Mouse (Mus musculus) heart, postnatal 0 days (tissue): ENCODE data around the gene Mdfi. TPM values are rescaled to one million over a fixed set of nuclear protein-coding genes. Genes with fewer than 3 reads are reported as not detected.

Experiments used
- ATAC-seq: fragments of 200-750 bp; cut with Nextera tagmentation; 2 replicates; pipeline ENCODE4 v1.8.0; 2017; ENCODE audit warnings: low read depth, moderate number of reproducible peaks, moderate library complexity; ENCODE audit not compliant: insufficient read depth
- DNase-seq: peaks from one replicate; pipeline ENCODE4 v3.0.0-alpha.2; 2016; ENCODE audit warnings: low spot score
- H3K27ac ChIP-seq: fragments of 300-500 bp; sonication (generic); 2 replicates; pipeline ENCODE4 v1.5.1; 2014; ENCODE audit warnings: low read depth, mild to moderate bottlenecking
- H3K27me3 ChIP-seq: fragments of 300-500 bp; sonication (generic); 2 replicates; pipeline ENCODE4 v1.6.1; 2014; ENCODE audit warnings: low read length, mixed read lengths; ENCODE audit not compliant: control insufficient read depth, insufficient read depth
- H3K36me3 ChIP-seq: fragments of 300-500 bp; sonication (generic); replicated peaks from 2 replicates; pipeline ENCODE4 v1.6.1; 2014; ENCODE audit warnings: low read length, mixed read lengths; ENCODE audit not compliant: control insufficient read depth, insufficient read depth
- H3K4me1 ChIP-seq: fragments of 300-500 bp; sonication (generic); 2 replicates; pipeline ENCODE4 v1.6.1; 2014; ENCODE audit warnings: antibody characterized with exemption; ENCODE audit not compliant: control insufficient read depth, insufficient read depth
- H3K4me2 ChIP-seq: fragments of 300-500 bp; sonication (generic); 2 replicates; pipeline ENCODE4 v1.6.1; 2014; ENCODE audit warnings: low read depth, mild to moderate bottlenecking, low read length, moderate library complexity
- H3K4me3 ChIP-seq: fragments of 300-500 bp; sonication (generic); 2 replicates; pipeline ENCODE4 v1.5.1; 2014; ENCODE audit warnings: low read depth, low read length
- H3K9ac ChIP-seq: fragments of 300-500 bp; sonication (generic); replicated peaks from 2 replicates; pipeline ENCODE4 v1.6.1; 2014; ENCODE audit warnings: low read depth, low read length, mixed read lengths
- H3K9me3 ChIP-seq: fragments of 300-500 bp; sonication (generic); replicated peaks from 2 replicates; pipeline ENCODE4 v1.6.1; 2016; ENCODE audit warnings: low read length; ENCODE audit not compliant: control insufficient read depth
- CTCF ChIP-seq: IDR thresholded peaks from 2 replicates; pipeline ENCODE4 v1.5.1; 2016; ENCODE audit warnings: antibody characterized with exemption, control low read depth, low read depth
- EP300 ChIP-seq: IDR thresholded peaks from 2 replicates; pipeline ENCODE4 v1.6.1; 2016; ENCODE audit warnings: antibody characterized with exemption, low read depth
- WGBS: fragments of 180-500 bp; shearing (Covaris S2); extraction: QIAGEN DNeasy Blood & Tissue Kit; methylation state at CpG from one replicate; pipeline ENCODE4 v1.1.7; 2014; 5-methylcytosine and 5-hydroxymethylcytosine counted together
- polyA plus RNA-seq: library from polyadenylated mRNA; unstranded; fragments of >200 nt; fragmentation: Nextera tagmentation; extraction: Ambion mirVana; gene quantifications from 2 replicates; pipeline ENCODE4 v1.2.1, GENCODE M21; 2015
- total RNA-seq: library from RNA; depleted of rRNA; stranded (reverse); fragments of >200 nt; gene quantifications from 2 replicates; pipeline ENCODE4 v1.2.3, GENCODE M21; 2014; ENCODE audit warnings: low replicate concordance

The Mdfi gene
- total and polyA plus RNA-seq, 2 experiments from 2014 or later = 6.2 to 64.6 TPM

DNA sequence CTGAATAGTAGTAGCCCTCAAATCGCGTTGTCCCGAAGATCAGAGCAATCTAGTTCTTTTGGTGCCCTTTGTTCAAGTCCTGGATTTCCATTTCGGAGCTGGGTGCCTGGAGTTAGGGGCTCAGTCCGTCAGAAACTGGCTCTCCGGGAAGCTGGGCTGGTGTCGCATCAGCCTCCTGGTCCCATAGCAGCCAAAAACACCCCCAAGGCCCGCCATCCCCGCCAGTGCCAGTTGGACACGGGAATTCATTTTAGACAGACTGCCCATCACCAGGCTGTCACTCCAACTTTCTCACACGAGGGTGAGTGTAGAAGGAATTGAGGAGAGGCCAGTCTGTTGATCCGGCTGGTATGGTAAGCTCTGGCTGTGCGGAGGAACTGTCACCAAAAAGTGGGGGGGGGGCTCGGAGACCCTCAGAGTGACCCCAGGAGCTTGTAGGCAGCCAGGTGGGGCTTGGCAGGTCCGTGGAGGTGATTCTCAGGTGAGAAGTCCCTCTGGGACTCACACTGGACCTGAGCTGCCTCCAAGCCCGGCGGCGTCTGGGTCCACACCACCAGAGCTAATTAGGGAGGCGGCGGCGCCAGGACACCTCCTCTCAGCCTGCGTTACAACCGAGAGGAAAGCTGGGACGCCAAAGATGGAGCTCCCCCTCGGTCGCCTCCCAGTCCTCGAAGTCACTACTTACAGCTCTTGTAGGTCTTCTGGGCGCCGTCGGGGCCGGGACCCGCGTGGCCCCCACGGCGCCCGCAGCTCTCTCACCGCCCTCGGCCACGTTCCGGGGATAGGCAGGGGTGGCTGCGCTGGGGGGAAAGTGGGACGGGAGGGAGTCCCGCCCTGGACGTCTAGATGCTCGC, 636 bp downstream of the Mdfi start:
- 0 out of 2 replicates have a peak, but pooled peaks cover 4% of the 10 kb centered on the region for H3K36me3 ChIP-seq
- peak overlapping the region; percentile 71 for H3K4me3 ChIP-seq
- peak overlapping the region; percentile 68 for H3K27ac ChIP-seq
- WGBS = under 1% methylated on average over 45 of the region's 45 CpGs
- TF ChIP-seq CTCF (no peak), EP300 (no peak)
- DNase-seq (no peak), ATAC-seq (no peak)
- peaks cover 32% of the 10 kb centered on the region for H3K4me1 ChIP-seq
- H3K9me3 ChIP-seq = no peaks in the 10 kb centered on the region
- H3K9ac ChIP-seq = peak overlapping the region; percentile 60
- H3K4me2 ChIP-seq = peak overlapping the region; percentile 90
- peaks cover 11% of the 10 kb centered on the region; the same call in 1 of the 2 replicates for H3K27me3 ChIP-seq

DNA sequence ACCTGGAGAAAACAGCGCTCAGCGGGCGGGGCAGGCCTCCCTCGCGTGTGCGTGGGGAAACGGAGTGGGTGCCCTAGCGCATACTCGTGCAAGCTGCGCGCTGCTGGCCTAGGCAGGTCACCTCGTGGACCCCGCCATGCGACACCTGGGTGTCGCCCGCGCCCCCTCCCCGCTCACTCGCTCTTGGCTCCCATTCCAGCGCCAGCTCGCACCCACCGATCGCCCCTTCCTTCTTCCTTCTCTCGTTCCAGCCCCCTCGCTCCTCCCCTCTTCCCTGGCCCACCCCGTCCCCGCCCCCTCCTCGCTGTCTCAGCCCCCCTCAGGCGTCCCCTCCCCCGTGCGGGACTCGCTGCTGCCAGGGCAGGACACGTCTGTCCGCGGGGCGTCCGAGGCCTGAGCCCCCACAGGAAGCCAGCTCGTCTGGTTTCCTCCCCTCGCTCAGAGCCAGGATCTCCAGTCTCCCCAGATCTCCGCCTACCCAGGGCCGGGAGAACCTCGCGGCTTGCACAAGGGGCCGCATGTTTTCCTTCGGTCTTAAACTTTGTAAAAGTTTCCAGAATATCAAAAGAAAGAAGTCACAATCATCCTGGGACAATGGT, 1.4 kb downstream of the Mdfi start:
- peak overlapping the region; percentile 90 for H3K4me2 ChIP-seq
- H3K27me3 ChIP-seq = peaks cover 11% of the 10 kb centered on the region; the same call in 1 of the 2 replicates
- H3K36me3 ChIP-seq = 0 out of 2 replicates have a peak, but pooled peaks cover 4% of the 10 kb centered on the region
- WGBS = 1% methylated on average over 44 of the region's 45 CpGs
- DNase-seq (no peak), ATAC-seq (peak; percentile 75)
- no peak for TF ChIP-seq CTCF
- no peak for TF ChIP-seq EP300
- peaks cover 32% of the 10 kb centered on the region for H3K4me1 ChIP-seq
- peak overlapping the region; percentile 71 for H3K4me3 ChIP-seq
- peak overlapping the region; percentile 60 for H3K9ac ChIP-seq
- H3K27ac ChIP-seq = peak overlapping the region; percentile 68
- no peaks in the 10 kb centered on the region for H3K9me3 ChIP-seq

- Histone ChIP-seq H3K4me3 (peak overlapping the region; percentile 71), H3K27me3 (peaks cover 11% of the 10 kb centered on the region; the same call in 1 of the 2 replicates), H3K36me3 (0 out of 2 replicates have a peak, but pooled peaks cover 4% of the 10 kb centered on the region), H3K9ac (peak overlapping the region; percentile 60), H3K4me1 (peaks cover 32% of the 10 kb centered on the region), H3K4me2 (peak overlapping the region; percentile 90), H3K9me3 (no peaks in the 10 kb centered on the region), H3K27ac (peak overlapping the region; percentile 68)
- WGBS = 10% methylated on average over 17 of the region's 17 CpGs
- DNase-seq (no peak), ATAC-seq (peak; percentile 34)
- TF ChIP-seq CTCF = no peak
- TF ChIP-seq EP300 = no peak
Measured at GRCm38 (mm10) chr17:47832501-47833028, 1.9 kb downstream of the Mdfi start.

DNA sequence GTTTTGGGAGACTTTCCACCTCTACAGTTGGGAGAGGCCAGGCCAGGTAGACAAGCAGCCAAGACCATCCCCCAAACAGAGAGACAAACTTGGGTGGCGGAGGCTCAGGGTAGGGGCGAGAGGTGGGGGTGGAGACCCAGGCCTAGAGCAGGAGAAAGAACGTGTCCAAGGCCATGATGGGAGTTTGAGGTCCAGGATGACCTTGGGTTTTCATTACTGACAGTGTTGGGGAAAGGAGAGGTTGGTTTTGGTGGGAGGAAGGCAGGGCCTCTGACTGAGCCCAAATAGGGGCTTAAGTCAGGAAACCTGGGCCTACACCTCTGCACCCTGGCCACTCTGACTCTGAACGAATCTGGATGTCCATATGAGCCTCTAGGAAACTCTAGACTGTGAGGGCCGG, 2.7 kb downstream of the Mdfi start:
- TF ChIP-seq EP300 = no peak
- TF ChIP-seq CTCF = no peak
- peak overlapping the region; percentile 20; the same call in 1 of the 2 replicates for H3K27ac ChIP-seq
- H3K9ac ChIP-seq = 0 out of 2 replicates have a peak overlapping the region, but pooled peaks have one; percentile 10
- H3K9me3 ChIP-seq = no peaks in the 10 kb centered on the region
- H3K4me2 ChIP-seq = peak overlapping the region; percentile 90
- no peak for DNase-seq
- H3K4me3 ChIP-seq = peak overlapping the region; percentile 71
- 62% methylated on average over 5 of the region's 5 CpGs for WGBS
- peaks cover 32% of the 10 kb centered on the region for H3K4me1 ChIP-seq
- peaks cover 11% of the 10 kb centered on the region; the same call in 1 of the 2 replicates for H3K27me3 ChIP-seq
- H3K36me3 ChIP-seq = peaks cover 7% of the 10 kb centered on the region
- ATAC-seq = no peak

- peaks cover 32% of the 10 kb centered on the region for H3K4me1 ChIP-seq
- no peak overlapping the region for H3K27ac ChIP-seq
- peaks cover 11% of the 10 kb centered on the region; the same call in 1 of the 2 replicates for H3K27me3 ChIP-seq
- TF ChIP-seq EP300 = no peak
- peaks cover 8% of the 10 kb centered on the region for H3K36me3 ChIP-seq
- H3K9me3 ChIP-seq = no peaks in the 10 kb centered on the region
- 50% methylated on average over 9 of the region's 9 CpGs for WGBS
- peak overlapping the region; percentile 90 for H3K4me2 ChIP-seq
- H3K4me3 ChIP-seq = no peak overlapping the region; the same call in 1 of the 2 replicates
- 0 out of 2 replicates have a peak overlapping the region, but pooled peaks have one; percentile 19 for H3K9ac ChIP-seq
- ATAC-seq = no peak
- no peak for DNase-seq
Measured at GRCm38 (mm10) chr17:47831161-47831560, 3.3 kb downstream of the Mdfi start.
